Mouse (Mus musculus): ENCODE data around the gene Pex5l.

The Pex5l gene

DNA sequence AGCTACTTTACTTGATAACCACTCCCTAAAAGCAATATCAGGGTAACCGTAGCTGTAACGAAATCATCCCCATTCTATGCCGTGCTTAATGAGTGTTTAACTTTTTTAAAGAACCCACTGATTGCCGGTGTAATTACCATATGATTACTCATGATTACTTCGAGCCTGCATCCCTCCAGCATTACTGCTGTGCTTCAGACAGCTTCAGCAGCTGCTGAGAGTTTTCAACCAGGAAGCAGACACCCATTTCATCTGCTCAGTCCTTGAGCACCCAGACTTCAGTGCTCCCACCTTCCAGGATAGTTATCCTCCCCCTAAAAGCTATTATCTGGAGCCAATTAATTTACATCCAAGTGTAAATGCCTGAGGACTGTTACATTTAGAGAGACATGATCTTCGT is 218.9 kb downstream of the Pex5l start:
- DNase-seq = no peak

DNA sequence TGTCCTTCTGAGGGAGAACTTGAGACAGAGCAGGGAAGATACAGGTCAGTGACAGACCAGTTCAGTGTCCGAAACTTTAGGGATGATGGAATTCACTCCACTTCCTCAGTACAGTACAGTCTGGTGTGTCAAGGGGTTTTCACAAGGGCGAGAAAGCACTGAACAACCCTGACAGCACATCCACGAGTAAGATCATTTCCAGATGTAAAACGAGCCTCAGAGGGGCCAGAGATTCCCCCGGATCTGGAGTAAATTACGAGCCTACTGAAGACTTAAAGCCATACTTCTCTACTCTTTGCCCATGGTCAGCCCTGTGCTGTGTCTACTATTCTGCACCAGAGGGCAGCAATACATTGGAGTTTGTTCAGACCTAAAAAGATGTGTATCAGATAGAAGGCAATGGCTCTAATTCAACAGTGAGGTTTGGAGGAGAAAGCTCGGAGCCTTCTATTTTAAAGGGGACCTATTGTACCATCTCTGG is 232.9 kb downstream of the Pex5l start:
- no peak for DNase-seq

DNA sequence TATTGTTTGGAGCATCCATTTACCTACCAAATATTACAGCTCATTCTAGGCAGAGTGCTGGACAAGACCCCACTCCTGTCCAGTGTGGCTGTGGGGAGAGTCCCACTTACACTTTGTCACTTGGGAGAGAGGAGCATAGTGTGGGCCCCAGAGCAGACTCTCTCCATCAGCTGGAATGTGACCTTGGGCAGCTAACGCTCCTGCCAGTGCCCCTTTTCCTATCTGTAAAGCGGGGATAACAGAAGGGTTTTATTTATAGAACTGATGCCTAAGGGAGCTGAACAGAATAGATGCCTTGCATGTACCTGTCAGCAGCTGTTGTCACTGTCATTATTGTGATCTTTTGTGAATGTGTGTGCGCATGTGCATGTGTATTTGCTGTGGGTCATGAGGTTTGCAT is 234.6 kb downstream of the Pex5l start:
- DNase-seq = no peak

DNA sequence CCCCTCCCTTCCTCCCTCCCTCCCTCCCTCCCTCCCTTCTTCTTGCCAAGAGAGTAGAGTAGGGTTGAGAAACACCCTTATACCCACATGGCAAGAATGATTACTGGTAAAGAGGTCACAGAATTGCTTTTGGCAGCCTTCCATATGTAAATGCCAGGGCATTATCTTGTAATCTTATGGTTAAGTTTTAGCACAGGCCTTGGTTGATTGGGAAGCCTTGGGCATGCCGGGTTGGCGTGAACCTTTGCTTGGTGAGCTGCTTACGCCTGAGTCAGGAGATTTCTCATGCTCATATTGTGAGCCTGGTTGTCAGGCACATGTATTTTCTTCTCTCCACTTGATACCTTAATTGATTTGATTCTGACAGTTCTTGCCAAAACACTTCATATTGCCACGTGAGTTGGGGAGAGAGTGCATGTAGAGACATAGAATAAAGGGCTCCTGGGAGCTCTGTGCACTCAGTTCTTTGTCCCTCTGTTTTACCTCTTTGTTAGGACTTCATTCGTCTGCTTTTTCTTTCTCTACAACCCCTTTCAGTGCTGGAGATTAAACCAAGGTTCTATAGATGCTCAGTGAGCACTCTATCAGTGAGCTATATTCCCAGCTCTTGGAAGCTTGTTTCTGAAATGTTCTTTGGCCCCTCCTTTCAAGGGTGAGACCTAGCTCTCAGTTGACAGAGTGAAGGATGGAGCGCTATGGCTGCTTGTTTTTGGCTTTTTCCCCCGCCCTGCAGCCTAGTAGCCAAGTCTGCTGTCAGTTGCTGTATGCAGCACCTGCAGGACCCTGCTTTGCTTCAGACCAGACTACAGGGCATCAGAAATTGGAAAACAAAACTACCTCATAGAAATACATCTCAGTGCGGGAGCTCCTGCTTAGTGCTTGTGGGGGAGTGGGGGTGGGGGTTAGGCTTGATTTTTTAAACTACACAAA is 236.9 kb downstream of the Pex5l start:
- no peak for DNase-seq

DNA sequence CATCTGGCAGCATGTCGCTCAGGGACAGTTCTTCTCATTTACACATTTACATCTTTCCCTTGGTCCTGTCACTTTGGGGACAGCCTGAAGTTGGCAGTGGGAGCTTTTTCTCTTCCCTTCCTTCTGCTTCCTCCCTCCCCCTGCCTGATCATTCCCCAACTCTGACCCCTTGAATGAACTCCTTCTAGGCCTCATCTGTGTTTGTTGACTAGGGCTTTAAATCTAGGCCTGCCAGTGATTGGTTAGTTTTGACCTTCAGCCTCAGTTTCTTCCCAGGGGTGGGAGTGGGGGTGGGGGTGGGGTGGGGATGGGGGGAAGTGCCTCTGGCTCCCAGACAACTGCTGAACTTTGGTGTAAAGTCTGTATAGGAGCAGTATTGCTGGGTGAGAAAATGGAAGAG is 238.4 kb downstream of the Pex5l start:
- no peak for DNase-seq

DNA sequence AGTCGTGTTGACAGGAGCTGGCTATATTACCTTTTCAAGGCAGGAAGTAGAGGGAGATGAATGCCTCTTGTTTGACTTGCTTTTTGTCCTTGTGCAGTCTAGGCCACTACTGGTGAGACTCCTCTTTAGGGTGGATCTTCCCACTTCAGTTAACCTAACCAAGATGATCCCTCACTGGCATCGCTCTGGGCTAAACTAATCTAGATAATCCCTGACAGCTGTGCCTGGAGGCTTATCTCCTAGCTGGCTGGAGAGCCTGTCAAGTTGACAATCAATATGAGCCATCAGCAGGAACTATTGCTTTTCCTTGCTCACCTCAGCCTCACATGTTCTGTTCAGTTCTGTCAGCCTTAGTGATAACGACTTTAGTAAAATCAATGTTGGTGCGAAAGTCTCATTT is 239.6 kb downstream of the Pex5l start:
- no peak for DNase-seq

Data from cerebellum, adult 8-10 months (tissue).